Mouse (Mus musculus) kidney, adult 2 months (tissue): ENCODE results near the gene Cyb5rl.

Experiments used
- CTCF ChIP-seq: fragments of 200-500 bp; conservative IDR thresholded peaks from 2 replicates; pipeline ENCODE4 v1.5.1; 2011; ENCODE audit warnings: low read depth, mild to moderate bottlenecking, control low read depth, low read length, moderate library complexity, mixed read lengths; ENCODE audit not compliant: insufficient read depth, insufficient read length
- POLR2A ChIP-seq: fragments of 200-500 bp; IDR thresholded peaks from one replicate; pipeline ENCODE4 v1.6.1; 2011; ENCODE audit warnings: low read depth, low read length, control low read depth

- TF ChIP-seq POLR2A: no peak
- TF ChIP-seq CTCF: no peak
These were observed 53.9 kb downstream of the Cyb5rl start for GRCm38 (mm10) chr4:107120676-107121075.
